Mouse (Mus musculus): ENCODE results near the gene Pde4d. TPM values are rescaled to one million over a fixed set of nuclear protein-coding genes. Genes with fewer than 3 reads are reported as not detected.

Pde4d gene
- total and polyA plus RNA-seq, 3 experiments, result 18.5 to 18.8 TPM; not detected in 1

- no peak overlapping the region for H3K9ac ChIP-seq (ENCODE audit: control insufficient read depth, low read depth, low read length, poor library complexity, severe bottlenecking)
These were observed 797.3 kb downstream of the Pde4d start for GRCm38 (mm10) chr13:109247061-109247460.

GRCm38 (mm10) chr13:109249315-109249714 lies 799.6 kb downstream of the Pde4d start:
- Histone ChIP-seq H3K36me3 (ENCODE audit: control insufficient read depth in 1 of 2, insufficient read depth in 2 of 2, low read length in 2 of 2) (no peaks in the 10 kb centered on the region), H3K27ac (ENCODE audit: control insufficient read depth, low read depth, low read length) (no peak overlapping the region), H3K4me3 (ENCODE audit: control insufficient read depth in 1 of 2, insufficient read depth in 1 of 2, low read depth in 2 of 2, low read length in 2 of 2) (no peak overlapping the region), H3K9me3 (replicated peaks; ENCODE audit: insufficient read depth, low read length) (no peaks in the 10 kb centered on the region), H3K79me2 (ENCODE audit: control insufficient read depth, insufficient read depth, low read length, poor library complexity) (no peaks in the 10 kb centered on the region), H3K4me1 (ENCODE audit: control insufficient read depth in 1 of 2, insufficient read depth in 2 of 2, low read length in 2 of 2) (no peaks in the 10 kb centered on the region), H3K9ac (ENCODE audit: control insufficient read depth, low read depth, low read length, poor library complexity, severe bottlenecking) (no peak overlapping the region), H3K27me3 (ENCODE audit: control insufficient read depth in 1 of 2, insufficient read depth in 2 of 2, low read length in 2 of 2) (peaks cover 0 to 2% of the 10 kb centered on the region in 2 experiments; a peak in 2 of 4 replicates)
- DNase-seq (ENCODE audit: low read depth, low spot score), result no peak
- TF ChIP-seq MAX (IDR thresholded peaks at IDR 0.05; ENCODE audit: low read length), result no peak

More at GRCm38 (mm10) chr13:109247061-109247460, 797.3 kb downstream of the Pde4d start:
- H3K36me3 ChIP-seq (ENCODE audit: control insufficient read depth in 1 of 2, insufficient read depth in 2 of 2, low read length in 2 of 2), result no peaks in the 10 kb centered on the region
- H3K27ac ChIP-seq (ENCODE audit: control insufficient read depth, low read depth, low read length), result no peak overlapping the region
- H3K9me3 ChIP-seq (replicated peaks; ENCODE audit: insufficient read depth, low read length), result no peaks in the 10 kb centered on the region
- H3K27me3 ChIP-seq (ENCODE audit: control insufficient read depth in 1 of 2, insufficient read depth in 2 of 2, low read length in 2 of 2), result peaks cover 0 to 2% of the 10 kb centered on the region in 2 experiments; a peak in 2 of 4 replicates
- H3K4me1 ChIP-seq (ENCODE audit: control insufficient read depth in 1 of 2, insufficient read depth in 2 of 2, low read length in 2 of 2), result no peaks in the 10 kb centered on the region
- no peak for TF ChIP-seq NELFE (IDR thresholded peaks at IDR 0.05; ENCODE audit: low read depth, low read length)
- TF ChIP-seq KAT2A (conservative IDR thresholded peaks at IDR 0.05; ENCODE audit: low read depth, low read length), result no peak
- TF ChIP-seq USF2 (IDR thresholded peaks at IDR 0.05; ENCODE audit: borderline replicate concordance in 1 of 2, insufficient read depth in 1 of 2, low read depth in 1 of 2, low read length in 2 of 2), result no peak
- TF ChIP-seq ZMIZ1 (IDR thresholded peaks at IDR 0.05; ENCODE audit: low read depth, low read length), result no peak
- no peak for TF ChIP-seq MXI1 (IDR thresholded peaks at IDR 0.05; ENCODE audit: low read depth, low read length)
- TF ChIP-seq ELF1 (IDR thresholded peaks at IDR 0.05; ENCODE audit: low read depth, low read length), result no peak
- no peak for TF ChIP-seq MYC (IDR thresholded peaks at IDR 0.05; ENCODE audit: low read depth, low read length)
- TF ChIP-seq ZC3H11A (IDR thresholded peaks at IDR 0.05; ENCODE audit: low read depth, low read length), result no peak
- TF ChIP-seq TBP (IDR thresholded peaks at IDR 0.05; ENCODE audit: low read depth, low read length), result no peak
- no peak for TF ChIP-seq CHD2 (IDR thresholded peaks at IDR 0.05; ENCODE audit: low read length)
- TF ChIP-seq JUND (IDR thresholded peaks at IDR 0.05; ENCODE audit: low read depth, low read length), result no peak
- no peaks in the 10 kb centered on the region for H3K79me2 ChIP-seq (ENCODE audit: control insufficient read depth, insufficient read depth, low read length, poor library complexity)
- no peak for DNase-seq (ENCODE audit: low read depth, low spot score)
- H3K4me3 ChIP-seq (ENCODE audit: control insufficient read depth in 1 of 2, insufficient read depth in 1 of 2, low read depth in 2 of 2, low read length in 2 of 2), result no peak overlapping the region

- Histone ChIP-seq H3K36me3 (ENCODE audit: control insufficient read depth in 1 of 2, insufficient read depth in 2 of 2, low read length in 2 of 2) (no peaks in the 10 kb centered on the region), H3K9ac (ENCODE audit: control insufficient read depth, low read depth, low read length, poor library complexity, severe bottlenecking) (no peak overlapping the region), H3K4me3 (ENCODE audit: control insufficient read depth in 1 of 2, insufficient read depth in 1 of 2, low read depth in 2 of 2, low read length in 2 of 2) (no peak overlapping the region), H3K79me2 (ENCODE audit: control insufficient read depth, insufficient read depth, low read length, poor library complexity) (no peaks in the 10 kb centered on the region), H3K27me3 (ENCODE audit: control insufficient read depth in 1 of 2, insufficient read depth in 2 of 2, low read length in 2 of 2) (peaks cover 2 to 3% of the 10 kb centered on the region in 2 experiments), H3K4me1 (ENCODE audit: control insufficient read depth in 1 of 2, insufficient read depth in 2 of 2, low read length in 2 of 2) (no peaks in the 10 kb centered on the region), H3K27ac (ENCODE audit: control insufficient read depth, low read depth, low read length) (no peak overlapping the region), H3K9me3 (replicated peaks; ENCODE audit: insufficient read depth, low read length) (no peaks in the 10 kb centered on the region)
- DNase-seq (ENCODE audit: low read depth, low spot score), result no peak
- TF ChIP-seq POLR2A (IDR thresholded peaks at IDR 0.05; ENCODE audit: control insufficient read depth in 1 of 2, insufficient read depth in 1 of 2, low read depth in 1 of 2, low read length in 2 of 2, poor library complexity in 1 of 2) (no peak), POLR2AphosphoS5 (IDR thresholded peaks at IDR 0.05; ENCODE audit: borderline replicate concordance, low read depth, low read length) (no peak), USF2 (IDR thresholded peaks at IDR 0.05; ENCODE audit: borderline replicate concordance in 1 of 2, insufficient read depth in 1 of 2, low read depth in 1 of 2, low read length in 2 of 2) (no peak), ETS1 (IDR thresholded peaks at IDR 0.05; ENCODE audit: low read depth, low read length) (no peak), ELF1 (IDR thresholded peaks at IDR 0.05; ENCODE audit: low read depth, low read length) (no peak), GATA1 (IDR thresholded peaks at IDR 0.05; ENCODE audit: low read depth, low read length) (no peak), TAL1 (IDR thresholded peaks at IDR 0.05; ENCODE audit: low read length) (no peak), MYB (IDR thresholded peaks at IDR 0.05; ENCODE audit: low read depth, low read length) (no peak), MAX (IDR thresholded peaks at IDR 0.05; ENCODE audit: low read length) (no peak), ZKSCAN1 (IDR thresholded peaks at IDR 0.05; ENCODE audit: low read depth, low read length) (no peak), MAFK (IDR thresholded peaks at IDR 0.05; ENCODE audit: borderline replicate concordance, low read depth, low read length) (no peak), GABPA (IDR thresholded peaks at IDR 0.05; ENCODE audit: low read depth, low read length) (no peak)
These were observed 805.9 kb downstream of the Pde4d start for GRCm38 (mm10) chr13:109255634-109256033.

Data from MEL (cell line).